In genomic region chr11:101891451-101891850, GRCm38 (mm10) we compare ENCODE assay signal across 8 mouse cellular contexts. TPM values are rescaled to one million over a fixed set of nuclear protein-coding genes. Genes with fewer than 3 reads are reported as not detected.
DNase-seq lines count a peak whose midpoint lies in the region; ATAC-seq and TF ChIP-seq lines count a peak whose summit lies in the region.

No protein-coding gene starts in this region.

- peak; percentile 55 for DNase-seq in embryo, embryonic 11 days
- DNase-seq in embryo, embryonic 9.5 days (ENCODE audit: extremely low spot score) = no peak
- DNase-seq in lung, postnatal 25 days (ENCODE audit: low spot score) = no peak
- DNase-seq in limb, embryonic 11.5 days (ENCODE audit: low spot score) = peak; percentile 64
- DNase-seq in thymus, postnatal 0 days (ENCODE audit: low spot score) = no peak
- no peak for DNase-seq in left cerebral cortex, adult 2 months (ENCODE audit: extremely low spot score in 1 of 2, low spot score in 2 of 2)

- peaks cover 40% of the 10 kb centered on the region for H3K4me1 ChIP-seq in lung, embryonic 16.5 days (replicated peaks; ENCODE audit: control insufficient read depth, insufficient read depth, low read length)
- peaks cover 14% of the 10 kb centered on the region for H3K4me1 ChIP-seq in forebrain, embryonic 16.5 days (replicated peaks; ENCODE audit: control insufficient read depth, insufficient read depth, low read length)
- H3K4me1 ChIP-seq in limb, embryonic 11.5 days (ENCODE audit: control insufficient read depth, insufficient read depth, low read length) = peaks cover 60% of the 10 kb centered on the region

- H3K4me3 ChIP-seq in lung, embryonic 16.5 days (ENCODE audit: low read length) = no peak overlapping the region
- no peak overlapping the region for H3K4me3 ChIP-seq in forebrain, embryonic 16.5 days (replicated peaks; ENCODE audit: low read length)
- H3K4me3 ChIP-seq in limb, embryonic 11.5 days (ENCODE audit: low read depth, low read length) = no peak overlapping the region
- H3K4me3 ChIP-seq in left cerebral cortex, adult 2 months = no peak overlapping the region

- intact Hi-C loops in left cerebral cortex, adult 2 months (cut with DNase I) = no loop called here

- peak overlapping the region; percentile 28 for H3K4me2 ChIP-seq in lung, embryonic 16.5 days (ENCODE audit: low read depth, low read length)
- H3K4me2 ChIP-seq in forebrain, embryonic 16.5 days (ENCODE audit: low read length) = 0 out of 2 replicates have a peak overlapping the region, but pooled peaks have one; percentile 12
- peak overlapping the region; percentile 31; the same call in 1 of the 2 replicates for H3K4me2 ChIP-seq in limb, embryonic 11.5 days (ENCODE audit: low read depth, severe bottlenecking)

- H3K36me3 ChIP-seq in lung, embryonic 16.5 days (ENCODE audit: control insufficient read depth, insufficient read depth, low read length) = no peaks in the 10 kb centered on the region
- H3K36me3 ChIP-seq in forebrain, embryonic 16.5 days (ENCODE audit: control insufficient read depth, insufficient read depth) = no peaks in the 10 kb centered on the region
- no peaks in the 10 kb centered on the region for H3K36me3 ChIP-seq in limb, embryonic 11.5 days (ENCODE audit: control insufficient read depth, insufficient read depth, low read length)

- H3K27ac ChIP-seq in lung, embryonic 16.5 days (ENCODE audit: low read length) = no peak overlapping the region
- no peak overlapping the region for H3K27ac ChIP-seq in forebrain, embryonic 16.5 days (ENCODE audit: low read length)
- H3K27ac ChIP-seq in limb, embryonic 11.5 days (replicated peaks; ENCODE audit: low read depth, low read length) = peak overlapping the region; percentile 65; the same call in 1 of the 2 replicates
- H3K27ac ChIP-seq in left cerebral cortex, adult 2 months = no peak overlapping the region

- H3K9ac ChIP-seq in lung, embryonic 16.5 days (ENCODE audit: low read length) = 0 out of 2 replicates have a peak overlapping the region, but pooled peaks have one; percentile 10
- H3K9ac ChIP-seq in forebrain, embryonic 16.5 days (replicated peaks; ENCODE audit: low read depth, low read length) = no peak overlapping the region
- peak overlapping the region; percentile 40; the same call in 1 of the 2 replicates for H3K9ac ChIP-seq in limb, embryonic 11.5 days (ENCODE audit: low read length)

- H3K9me3 ChIP-seq in lung, embryonic 16.5 days (ENCODE audit: control insufficient read depth, low read length) = no peaks in the 10 kb centered on the region
- H3K9me3 ChIP-seq in forebrain, embryonic 16.5 days (ENCODE audit: control insufficient read depth, low read length) = no peaks in the 10 kb centered on the region
- H3K9me3 ChIP-seq in limb, embryonic 11.5 days (ENCODE audit: control insufficient read depth, low read length) = no peaks in the 10 kb centered on the region

- no peaks in the 10 kb centered on the region; the same call in 1 of the 2 replicates for H3K27me3 ChIP-seq in lung, embryonic 16.5 days (ENCODE audit: control insufficient read depth, insufficient read depth, low read depth, low read length)
- H3K27me3 ChIP-seq in forebrain, embryonic 16.5 days (replicated peaks; ENCODE audit: control insufficient read depth, insufficient read depth, low read length) = peaks cover 9% of the 10 kb centered on the region; the same call in 1 of the 2 replicates
- 0 out of 2 replicates have a peak, but pooled peaks cover 2% of the 10 kb centered on the region for H3K27me3 ChIP-seq in limb, embryonic 11.5 days (ENCODE audit: control insufficient read depth, insufficient read depth, low read length)

- no peak for TF ChIP-seq CTCF in left cerebral cortex, adult 2 months (IDR thresholded peaks at IDR 0.05)

- ATAC-seq in lung, embryonic 16.5 days (ENCODE audit: low read depth) = no peak
- ATAC-seq in forebrain, embryonic 16.5 days = no peak
- ATAC-seq in limb, embryonic 11.5 days (ENCODE audit: insufficient number of reproducible peaks, low FRiP score, low TSS enrichment, low read depth) = no peak

- WGBS in lung, embryonic 16.5 days = 11% methylated on average over 11 of the region's 11 CpGs
- WGBS in forebrain, embryonic 16.5 days = 13% methylated on average over 11 of the region's 11 CpGs
- 13% methylated on average over 11 of the region's 11 CpGs for WGBS in limb, embryonic 11.5 days

RNA-seq across cellular contexts. Expression of gene Meox1, which starts 2.7 kb away (rescaled TPM):
- polyA plus RNA-seq in lung, embryonic 16.5 days (2015; fragmentation: Nextera tagmentation; extraction: Ambion mirVana) = 11.7 and 12.4 TPM in 2 replicates
- polyA plus RNA-seq in forebrain, embryonic 16.5 days (2015; fragmentation: Nextera tagmentation; extraction: Ambion mirVana) = 0.79 and 0.84 TPM in 2 replicates
- polyA plus RNA-seq in limb, embryonic 11.5 days (2014; fragmentation: Nextera tagmentation; extraction: Ambion mirVana) = 10.7 and 12.6 TPM in 2 replicates
- polyA plus RNA-seq in thymus, postnatal 0 days (2015; fragmentation: Nextera tagmentation; extraction: Ambion mirVana) = 2.8 and 3.6 TPM in 2 replicates
- under 1 TPM; 0.50 to 0.91 TPM for total RNA-seq in left cerebral cortex, adult 2 months (2021)

Comparison
In these comparisons a context has a peak if more than half of its experiments do, and no peak if none do; other contexts are left out.
1. DNase-seq: peak in embryo, embryonic 11 days (single experiment) and limb, embryonic 11.5 days (single experiment); none in embryo, embryonic 9.5 days (single experiment), lung, postnatal 25 days (single experiment), thymus, postnatal 0 days (single experiment) and left cerebral cortex, adult 2 months (0 of 2).
2. Peak in every context shown above with its lines, with median percentiles within 50 percentile points of each other: H3K4me2 ChIP-seq.